Mouse (Mus musculus) liver, embryonic 14.5 days (tissue): ENCODE results near the gene Junb.
A peak's percentile ranks its signal among the peaks of the same experiment; 100 is the strongest.

ENCODE experiments used
- CTCF ChIP-seq: IDR thresholded peaks from 2 replicates; pipeline ENCODE4 v1.5.1; 2016; ENCODE audit warnings: antibody characterized with exemption, low read depth, control low read depth
- EP300 ChIP-seq: IDR thresholded peaks from 2 replicates; pipeline ENCODE4 v1.6.1; 2016; ENCODE audit warnings: antibody characterized with exemption, low read depth

DNA sequence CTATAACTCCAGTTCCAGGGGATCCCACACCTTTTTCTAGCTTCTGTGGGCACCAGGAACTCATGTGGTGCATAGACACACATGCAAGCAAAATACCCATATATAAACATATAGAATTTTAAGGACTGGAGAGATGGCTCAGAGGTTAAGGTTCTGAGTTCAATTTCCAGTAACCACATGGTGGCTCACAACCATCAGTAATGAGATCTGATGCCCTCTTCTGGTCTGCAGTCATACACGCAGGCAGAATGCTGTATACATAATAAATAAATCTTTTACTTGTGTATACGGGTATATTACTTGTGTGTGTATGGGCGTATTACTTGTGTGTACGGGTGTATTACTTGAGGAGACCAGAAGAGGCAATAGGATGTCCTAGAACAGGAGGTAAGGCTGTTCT, 14.6 kb downstream of the Junb start:
- TF ChIP-seq EP300 (no peak), CTCF (peak; percentile 53)
